Mouse (Mus musculus): ENCODE data around the gene Ghrhr. TPM values are rescaled to one million over a fixed set of nuclear protein-coding genes. Genes with fewer than 3 reads are reported as not detected.

Gene Ghrhr
- polyA plus RNA-seq, 1 experiment from 2014 or later = 0.46 TPM

DNA sequence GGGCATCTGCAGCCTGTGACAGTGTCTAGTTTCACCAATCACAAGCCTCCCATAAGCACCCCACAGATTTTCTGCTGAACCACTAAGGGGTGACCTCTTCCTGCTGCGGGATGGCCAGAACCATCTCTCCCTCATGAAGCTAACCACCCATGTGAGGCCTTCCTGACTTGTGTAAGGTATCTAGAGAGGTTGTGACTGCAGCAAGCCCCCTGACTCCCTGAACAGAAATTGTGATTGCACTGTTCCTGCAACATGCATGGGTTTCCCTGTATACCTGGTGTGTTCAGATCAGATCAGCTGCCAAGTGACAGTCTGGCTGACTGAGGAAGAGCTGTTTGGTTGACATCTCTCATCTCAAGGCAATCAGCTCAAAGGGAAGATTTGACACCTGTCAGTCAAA, 13.4 kb upstream of the Ghrhr start:
- no peaks in the 10 kb centered on the region for H3K27me3 ChIP-seq (replicated peaks; ENCODE audit: control insufficient read depth, insufficient read depth, low read length)
- H3K27ac ChIP-seq (ENCODE audit: low read length) = no peak overlapping the region
- WGBS = 86% methylated on average over 1 of the region's 1 CpGs
- no peak overlapping the region for H3K9ac ChIP-seq (ENCODE audit: low read depth, low read length)
- H3K4me1 ChIP-seq (ENCODE audit: control insufficient read depth, insufficient read depth, low read length) = peaks cover 8% of the 10 kb centered on the region
- H3K4me2 ChIP-seq (ENCODE audit: low read depth, low read length) = no peak overlapping the region
- no peak for ATAC-seq
- H3K4me3 ChIP-seq (ENCODE audit: low read length) = no peak overlapping the region
- no peaks in the 10 kb centered on the region for H3K36me3 ChIP-seq (ENCODE audit: control insufficient read depth, insufficient read depth, low read length)
- H3K9me3 ChIP-seq (ENCODE audit: control insufficient read depth, low read length) = no peaks in the 10 kb centered on the region

DNA sequence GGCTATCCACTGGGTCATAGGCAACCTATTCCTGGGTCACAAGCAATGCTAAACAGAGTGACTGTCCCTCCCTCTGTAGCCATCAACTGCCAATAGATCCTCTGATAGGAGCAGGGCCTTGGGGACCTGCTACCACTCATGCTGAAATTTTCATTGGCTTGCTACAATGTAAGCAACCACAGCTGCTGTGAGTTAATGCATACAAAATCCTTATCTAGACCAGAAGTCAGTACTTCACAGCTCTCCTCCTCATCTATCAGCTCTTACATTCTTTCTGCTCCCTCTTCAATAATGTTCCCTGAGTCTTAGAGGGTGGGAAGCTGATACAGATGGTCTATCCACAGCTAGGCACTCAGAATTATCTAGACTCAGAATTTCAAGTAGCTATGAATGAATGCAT, 9.0 kb upstream of the Ghrhr start:
- Histone ChIP-seq H3K4me2 (ENCODE audit: low read depth, low read length) (no peak overlapping the region), H3K9ac (ENCODE audit: low read depth, low read length) (no peak overlapping the region), H3K36me3 (ENCODE audit: control insufficient read depth, insufficient read depth, low read length) (no peaks in the 10 kb centered on the region), H3K4me3 (ENCODE audit: low read length) (no peak overlapping the region), H3K27me3 (replicated peaks; ENCODE audit: control insufficient read depth, insufficient read depth, low read length) (no peaks in the 10 kb centered on the region), H3K4me1 (ENCODE audit: control insufficient read depth, insufficient read depth, low read length) (no peaks in the 10 kb centered on the region), H3K27ac (ENCODE audit: low read length) (no peak overlapping the region), H3K9me3 (ENCODE audit: control insufficient read depth, low read length) (no peaks in the 10 kb centered on the region)
- ATAC-seq = no peak

DNA sequence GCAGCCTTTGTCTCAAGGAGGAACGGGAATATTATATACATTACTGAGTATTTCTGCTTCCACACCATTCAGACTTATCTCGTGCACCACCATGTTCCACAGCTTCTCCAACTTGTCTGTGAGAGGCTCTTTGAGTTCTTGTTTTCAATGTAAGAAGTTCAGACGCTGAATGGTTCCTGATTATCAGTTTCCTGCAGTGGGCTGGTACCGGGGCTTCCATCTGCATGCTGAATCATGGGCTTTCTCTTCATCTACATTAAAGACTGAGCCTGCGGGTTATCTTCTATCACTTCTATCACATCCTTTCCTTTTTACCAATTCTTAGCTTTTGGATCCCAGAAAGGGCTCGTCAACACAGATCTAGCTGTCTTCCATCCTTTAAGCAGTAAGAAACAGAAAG, 5.3 kb upstream of the Ghrhr start:
- Histone ChIP-seq H3K27me3 (replicated peaks; ENCODE audit: control insufficient read depth, insufficient read depth, low read length) (no peaks in the 10 kb centered on the region), H3K9me3 (ENCODE audit: control insufficient read depth, low read length) (no peaks in the 10 kb centered on the region), H3K27ac (ENCODE audit: low read length) (no peak overlapping the region), H3K4me2 (ENCODE audit: low read depth, low read length) (no peak overlapping the region), H3K4me3 (ENCODE audit: low read length) (no peak overlapping the region), H3K9ac (ENCODE audit: low read depth, low read length) (no peak overlapping the region), H3K4me1 (ENCODE audit: control insufficient read depth, insufficient read depth, low read length) (no peaks in the 10 kb centered on the region), H3K36me3 (ENCODE audit: control insufficient read depth, insufficient read depth, low read length) (no peaks in the 10 kb centered on the region)
- ATAC-seq = no peak
- WGBS = 87% methylated on average over 6 of the region's 6 CpGs

GRCm38 (mm10) chr6:55376511-55376910, 416 bp downstream of the Ghrhr start:
- H3K9me3 ChIP-seq (ENCODE audit: control insufficient read depth, low read length) = no peaks in the 10 kb centered on the region
- ATAC-seq = 0 out of 2 replicates have a peak, but pooled peaks have one; percentile 15
- no peaks in the 10 kb centered on the region for H3K36me3 ChIP-seq (ENCODE audit: control insufficient read depth, insufficient read depth, low read length)
- no peak overlapping the region for H3K27ac ChIP-seq (ENCODE audit: low read length)
- no peak overlapping the region for H3K4me3 ChIP-seq (ENCODE audit: low read length)
- WGBS = 67% methylated on average over 5 of the region's 5 CpGs
- no peak overlapping the region for H3K4me2 ChIP-seq (ENCODE audit: low read depth, low read length)
- no peak overlapping the region for H3K9ac ChIP-seq (ENCODE audit: low read depth, low read length)
- no peaks in the 10 kb centered on the region for H3K27me3 ChIP-seq (replicated peaks; ENCODE audit: control insufficient read depth, insufficient read depth, low read length)
- peaks cover 8% of the 10 kb centered on the region; the same call in 1 of the 2 replicates for H3K4me1 ChIP-seq (ENCODE audit: control insufficient read depth, insufficient read depth, low read length)

DNA sequence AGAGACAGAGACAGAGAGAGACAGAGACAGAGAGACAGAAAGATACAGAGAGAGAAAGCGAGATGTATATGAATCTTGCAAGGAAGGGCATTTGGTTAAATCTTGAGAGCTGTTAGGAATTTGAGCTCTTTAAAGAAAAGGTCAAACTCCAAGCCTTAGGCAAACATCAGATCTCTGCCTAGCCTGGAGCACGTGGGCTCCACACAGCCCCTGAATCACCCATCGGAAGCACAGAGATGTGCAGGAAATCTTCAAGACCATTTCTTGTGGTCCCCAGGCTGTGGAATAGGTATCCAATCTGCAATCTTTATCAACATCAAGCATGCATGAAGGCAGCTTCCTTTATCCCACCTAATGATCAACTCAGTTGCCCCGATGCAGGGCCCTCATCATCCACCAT, 1.4 kb downstream of the Ghrhr start:
- H3K4me2 ChIP-seq (ENCODE audit: low read depth, low read length) = no peak overlapping the region
- ATAC-seq = peak; percentile 65
- H3K4me1 ChIP-seq (ENCODE audit: control insufficient read depth, insufficient read depth, low read length) = peaks cover 10% of the 10 kb centered on the region; the same call in 1 of the 2 replicates
- no peaks in the 10 kb centered on the region for H3K36me3 ChIP-seq (ENCODE audit: control insufficient read depth, insufficient read depth, low read length)
- H3K9me3 ChIP-seq (ENCODE audit: control insufficient read depth, low read length) = no peaks in the 10 kb centered on the region
- H3K27ac ChIP-seq (ENCODE audit: low read length) = no peak overlapping the region
- H3K9ac ChIP-seq (ENCODE audit: low read depth, low read length) = no peak overlapping the region
- WGBS = 59% methylated on average over 4 of the region's 4 CpGs
- no peak overlapping the region for H3K4me3 ChIP-seq (ENCODE audit: low read length)
- no peaks in the 10 kb centered on the region for H3K27me3 ChIP-seq (replicated peaks; ENCODE audit: control insufficient read depth, insufficient read depth, low read length)

GRCm38 (mm10) chr6:55379641-55380335, 3.7 kb downstream of the Ghrhr start:
- H3K4me1 ChIP-seq (ENCODE audit: control insufficient read depth, insufficient read depth, low read length) = peaks cover 17% of the 10 kb centered on the region; the same call in 1 of the 2 replicates
- H3K9me3 ChIP-seq (ENCODE audit: control insufficient read depth, low read length) = no peaks in the 10 kb centered on the region
- WGBS = 45% methylated on average over 3 of the region's 3 CpGs
- H3K4me2 ChIP-seq (ENCODE audit: low read depth, low read length) = no peak overlapping the region
- ATAC-seq = 0 out of 2 replicates have a peak, but pooled peaks have one; percentile 9
- H3K9ac ChIP-seq (ENCODE audit: low read depth, low read length) = no peak overlapping the region
- no peaks in the 10 kb centered on the region for H3K36me3 ChIP-seq (ENCODE audit: control insufficient read depth, insufficient read depth, low read length)
- no peak overlapping the region for H3K27ac ChIP-seq (ENCODE audit: low read length)
- H3K27me3 ChIP-seq (replicated peaks; ENCODE audit: control insufficient read depth, insufficient read depth, low read length) = no peaks in the 10 kb centered on the region
- H3K4me3 ChIP-seq (ENCODE audit: low read length) = no peak overlapping the region

GRCm38 (mm10) chr6:55381966-55382365, 5.9 kb downstream of the Ghrhr start:
- H3K4me3 ChIP-seq (ENCODE audit: low read length) = no peak overlapping the region
- H3K4me2 ChIP-seq (ENCODE audit: low read depth, low read length) = no peak overlapping the region
- 85% methylated on average over 4 of the region's 4 CpGs for WGBS

GRCm38 (mm10) chr6:55383897-55384296, 7.8 kb downstream of the Ghrhr start:
- ATAC-seq = peak; percentile 54
- Histone ChIP-seq H3K27ac (ENCODE audit: low read length) (no peak overlapping the region), H3K27me3 (replicated peaks; ENCODE audit: control insufficient read depth, insufficient read depth, low read length) (no peaks in the 10 kb centered on the region), H3K4me2 (ENCODE audit: low read depth, low read length) (no peak overlapping the region), H3K36me3 (ENCODE audit: control insufficient read depth, insufficient read depth, low read length) (no peaks in the 10 kb centered on the region), H3K9ac (ENCODE audit: low read depth, low read length) (no peak overlapping the region), H3K4me3 (ENCODE audit: low read length) (no peak overlapping the region), H3K4me1 (ENCODE audit: control insufficient read depth, insufficient read depth, low read length) (peaks cover 13% of the 10 kb centered on the region; the same call in 1 of the 2 replicates), H3K9me3 (ENCODE audit: control insufficient read depth, low read length) (no peaks in the 10 kb centered on the region)
- WGBS = 13% methylated on average over 1 of the region's 1 CpGs

More at GRCm38 (mm10) chr6:55381966-55382365, 5.9 kb downstream of the Ghrhr start:
- H3K9ac ChIP-seq (ENCODE audit: low read depth, low read length) = no peak overlapping the region
- no peaks in the 10 kb centered on the region for H3K36me3 ChIP-seq (ENCODE audit: control insufficient read depth, insufficient read depth, low read length)
- H3K27ac ChIP-seq (ENCODE audit: low read length) = no peak overlapping the region
- no peak for ATAC-seq
- no peaks in the 10 kb centered on the region for H3K27me3 ChIP-seq (replicated peaks; ENCODE audit: control insufficient read depth, insufficient read depth, low read length)
- no peaks in the 10 kb centered on the region for H3K9me3 ChIP-seq (ENCODE audit: control insufficient read depth, low read length)
- H3K4me1 ChIP-seq (ENCODE audit: control insufficient read depth, insufficient read depth, low read length) = peaks cover 13% of the 10 kb centered on the region; the same call in 1 of the 2 replicates

GRCm38 (mm10) chr6:55384356-55384951, 8.4 kb downstream of the Ghrhr start:
- Histone ChIP-seq H3K4me2 (ENCODE audit: low read depth, low read length) (no peak overlapping the region), H3K4me3 (ENCODE audit: low read length) (no peak overlapping the region), H3K27me3 (replicated peaks; ENCODE audit: control insufficient read depth, insufficient read depth, low read length) (no peaks in the 10 kb centered on the region), H3K4me1 (ENCODE audit: control insufficient read depth, insufficient read depth, low read length) (peaks cover 14% of the 10 kb centered on the region; the same call in 1 of the 2 replicates), H3K36me3 (ENCODE audit: control insufficient read depth, insufficient read depth, low read length) (no peaks in the 10 kb centered on the region), H3K27ac (ENCODE audit: low read length) (no peak overlapping the region), H3K9ac (ENCODE audit: low read depth, low read length) (no peak overlapping the region), H3K9me3 (ENCODE audit: control insufficient read depth, low read length) (no peaks in the 10 kb centered on the region)
- WGBS = 60% methylated on average over 5 of the region's 5 CpGs
- ATAC-seq = peak; percentile 72
